Mouse (Mus musculus) 3134 (cell line): ENCODE data around the gene Trim43a.
"Not testable (repeated sequence)": the region's sequence is repeated elsewhere in the genome, so short reads cannot be mapped to it uniquely, and the experiment has no call there.

ENCODE experiments used
- DNase-seq: peaks from one replicate; pipeline ENCODE4 v3.0.0-alpha.2; 2011; ENCODE audit warnings: low spot score; ENCODE audit not compliant: insufficient read length; ENCODE audit errors: extremely low read depth

Gene Trim43a

DNA sequence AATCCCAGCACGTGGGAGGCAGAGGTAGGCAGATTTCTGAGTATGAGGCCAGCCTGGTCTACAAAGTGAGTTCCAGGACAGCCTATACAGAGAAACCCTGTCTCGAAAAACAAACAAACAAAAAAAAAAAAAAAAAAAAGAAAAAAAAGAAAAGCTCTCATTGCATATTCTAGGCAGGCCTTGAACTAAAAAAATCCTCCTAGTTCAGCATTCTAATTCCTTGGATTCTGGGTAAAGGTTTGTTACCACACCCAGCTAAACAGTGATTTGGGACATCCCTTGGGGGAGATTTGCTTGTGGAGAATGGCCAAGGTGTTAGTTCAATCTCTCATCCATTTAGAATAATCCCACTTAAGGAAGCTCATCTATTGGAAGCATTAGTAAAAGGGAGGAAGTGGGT is at the start of gene Trim43a:
Gene Trim43a (plus strand): TSS at position 301 of the 400 bp plus-strand sequence.
- DNase-seq, result not testable (repeated sequence)

GRCm38 (mm10) chr9:88534093-88534492 is 46.6 kb upstream of the Trim43a start:
- DNase-seq, result no peak

DNA sequence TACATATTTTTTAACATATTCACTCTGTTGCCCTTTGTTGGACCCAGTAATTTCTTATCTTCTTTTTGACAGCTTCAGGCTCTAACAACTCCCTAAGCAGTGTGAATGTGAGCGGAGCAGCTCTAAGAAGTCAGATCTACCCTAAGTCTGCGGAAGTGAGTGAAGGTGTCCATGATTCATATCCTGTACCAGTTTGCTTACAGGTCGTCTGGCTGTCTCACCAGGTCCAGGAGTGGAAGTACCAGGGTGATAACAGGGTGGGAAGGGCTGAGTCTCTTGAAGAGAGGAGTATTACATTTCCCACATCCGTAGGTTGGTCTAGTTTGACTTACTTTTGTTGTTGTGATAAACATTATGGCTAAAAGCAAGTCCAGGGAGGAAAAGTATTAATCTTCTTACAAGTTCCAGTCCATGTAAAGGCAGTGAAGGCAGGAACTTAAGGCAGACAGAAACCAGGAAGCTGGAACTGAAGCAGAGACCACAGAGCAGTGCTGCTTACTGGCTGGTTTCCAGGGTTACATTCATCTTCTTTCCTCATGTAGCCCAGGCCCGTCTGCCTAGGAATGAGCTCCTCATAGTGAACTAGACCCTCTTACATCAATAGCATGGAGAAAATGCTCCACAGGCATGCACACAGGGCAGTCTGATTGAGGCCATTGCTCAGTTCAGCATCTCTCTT is 41.0 kb upstream of the Trim43a start:
- peak; percentile 23 for DNase-seq

DNA sequence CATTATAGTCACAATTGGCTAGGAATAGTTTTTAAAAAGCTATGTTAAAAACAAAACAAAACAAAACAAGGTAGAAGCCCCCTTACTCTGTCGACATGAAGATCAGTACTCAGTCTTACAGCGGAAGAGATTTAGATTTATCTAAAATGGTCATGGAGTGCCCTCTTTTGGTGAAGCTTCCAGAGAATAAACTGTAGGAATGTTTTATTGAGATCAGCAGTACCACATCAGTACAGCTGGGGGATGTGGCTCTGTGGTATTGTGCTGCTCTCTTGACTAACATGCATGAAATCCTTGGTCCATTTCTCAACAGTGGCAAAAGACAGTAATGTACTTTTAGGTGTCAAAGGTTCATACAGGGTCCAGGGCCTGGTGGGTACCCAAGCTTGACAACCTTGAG is 37.9 kb upstream of the Trim43a start:
- no peak for DNase-seq

- DNase-seq, result no peak
Observed at GRCm38 (mm10) chr9:88545534-88545933, 35.2 kb upstream of the Trim43a start.

- DNase-seq, result no peak
Observed at GRCm38 (mm10) chr9:88546166-88546565, 34.5 kb upstream of the Trim43a start.

- no peak for DNase-seq
Observed at GRCm38 (mm10) chr9:88546657-88547056, 34.0 kb upstream of the Trim43a start.

- no peak for DNase-seq
Observed at GRCm38 (mm10) chr9:88547270-88547669, 33.4 kb upstream of the Trim43a start.

DNA sequence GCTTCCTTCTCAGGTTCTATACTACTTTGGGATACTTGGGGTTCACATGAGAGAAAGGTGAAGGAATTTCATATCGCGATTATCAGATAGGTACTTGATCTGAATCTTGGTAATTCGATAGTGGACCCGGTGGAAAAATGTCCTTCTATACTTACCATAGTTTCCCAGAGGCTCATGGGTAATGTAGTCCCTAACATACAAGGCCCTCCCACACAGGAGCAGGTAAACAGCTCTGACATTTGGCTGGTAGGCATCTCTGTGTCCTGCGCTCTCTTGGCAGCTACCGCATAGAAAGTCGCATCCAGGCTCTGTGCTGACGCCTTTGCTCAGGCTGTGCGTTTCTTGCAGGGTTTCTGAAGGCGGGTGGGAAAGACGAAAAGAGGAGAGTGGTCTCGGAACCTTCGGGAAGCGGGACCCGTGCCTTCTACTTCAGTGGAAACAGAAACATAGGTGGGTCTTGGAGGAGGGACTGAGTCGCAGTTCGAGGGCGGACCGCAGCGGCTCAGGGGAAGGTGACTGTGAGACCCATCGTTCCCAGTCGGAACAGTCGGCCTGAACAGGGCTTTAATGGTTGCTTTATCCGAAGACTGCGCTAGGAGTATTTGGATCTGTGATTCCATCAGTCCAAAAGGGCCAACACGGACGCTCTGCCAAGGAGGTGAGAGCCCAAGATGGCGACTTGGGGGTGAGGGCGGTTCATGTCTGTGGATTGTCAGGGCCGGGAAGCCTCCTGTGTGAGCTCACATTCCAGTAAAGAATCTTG is 32.7 kb upstream of the Trim43a start, which contains the start of gene Zfp949:
Gene Zfp949 (plus strand): TSS at position 170 of the 763 bp plus-strand sequence.
- peak; percentile 74 for DNase-seq

DNA sequence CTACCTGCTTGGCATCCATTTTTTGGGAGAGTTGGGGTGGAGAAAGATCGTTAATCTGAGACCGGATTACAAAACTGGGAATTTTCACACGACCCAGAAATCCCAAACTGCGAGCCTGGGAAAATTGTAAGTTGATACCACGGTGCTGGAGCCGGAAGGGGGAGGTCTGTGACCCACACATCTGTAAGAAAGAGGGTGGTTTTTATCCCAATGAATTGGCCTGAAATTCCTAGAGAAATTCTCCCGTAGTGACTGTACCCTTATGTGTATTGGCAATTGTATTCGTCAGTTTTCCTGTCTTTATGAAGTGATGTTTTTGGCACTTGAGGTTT is 32.1 kb upstream of the Trim43a start:
- no peak for DNase-seq

- DNase-seq, result no peak
Observed at GRCm38 (mm10) chr9:88553071-88553470, 27.6 kb upstream of the Trim43a start.

DNA sequence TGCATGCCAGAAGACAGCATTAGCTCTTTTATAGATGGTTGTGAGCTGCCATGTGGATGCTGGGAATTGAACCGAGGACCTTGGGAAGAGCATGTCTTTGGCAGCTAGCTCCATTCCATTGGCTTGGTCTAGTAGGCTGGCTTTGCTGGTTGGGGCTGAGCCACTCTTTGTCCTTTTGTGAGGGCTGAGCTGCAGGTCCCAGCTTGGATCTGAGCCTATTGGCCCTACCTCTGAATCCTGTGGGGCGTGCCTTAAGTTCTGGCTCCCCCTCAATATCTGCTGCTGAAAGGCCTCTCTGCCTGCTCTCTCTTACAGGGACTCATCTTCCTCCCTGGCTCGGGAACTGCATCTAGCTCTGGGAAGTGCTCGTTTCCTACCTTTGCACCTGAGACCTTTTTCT is 22.5 kb upstream of the Trim43a start:
- no peak for DNase-seq

- DNase-seq, result not testable (repeated sequence)
Observed at GRCm38 (mm10) chr9:88561476-88561875, 19.2 kb upstream of the Trim43a start.

- not testable (repeated sequence) for DNase-seq
Observed at GRCm38 (mm10) chr9:88570471-88570870, 10.2 kb upstream of the Trim43a start.

DNA sequence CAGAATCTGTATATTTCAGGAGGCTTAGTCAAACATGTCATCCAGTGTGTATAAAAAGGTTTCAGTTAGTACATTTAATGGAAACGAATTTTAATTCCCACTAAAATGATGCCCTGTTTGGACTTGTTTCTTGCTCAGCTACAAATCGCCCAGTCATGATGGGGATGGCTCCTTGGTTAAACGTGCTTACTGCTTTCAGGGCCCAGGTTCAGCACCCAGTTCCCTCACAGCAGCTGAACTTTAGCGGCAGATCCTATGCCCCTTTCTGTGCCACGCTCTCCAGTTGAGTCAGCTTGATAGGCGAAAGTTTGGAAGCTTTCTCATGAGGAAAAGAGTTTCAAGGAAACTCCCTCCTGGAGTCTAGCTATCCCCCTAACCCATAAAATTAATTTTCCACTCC is 13.0 kb downstream of the Trim43a start:
- not testable (repeated sequence) for DNase-seq

GRCm38 (mm10) chr9:88599206-88600162 is 18.8 kb downstream of the Trim43a start:
- peak; percentile 49 for DNase-seq

GRCm38 (mm10) chr9:88625803-88626514 is 45.3 kb downstream of the Trim43a start:
- DNase-seq, result not testable (repeated sequence)

GRCm38 (mm10) chr9:88638125-88638524 is 57.4 kb downstream of the Trim43a start:
- not testable (repeated sequence) for DNase-seq
